Mouse (Mus musculus) MEL (cell line): ENCODE measurements around the gene Pick1.

Experiments used
- CHD2 ChIP-seq: IDR thresholded peaks from 2 replicates; pipeline ENCODE4 v1.6.1; 2011; ENCODE audit warnings: low read length, improper control_type of control experiment
- CTCF ChIP-seq, 3 experiments: IDR thresholded peaks in 2 of 3; conservative IDR thresholded peaks in 1 of 3; 2 replicates each; pipeline ENCODE4 v1.5.1; 2011 to 2012; ENCODE audit warnings: low read length in 3 of 3, low read depth in 2 of 3, mild to moderate bottlenecking in 2 of 3, improper control_type of control experiment in 1 of 3, inconsistent platforms in 1 of 3, mixed read lengths in 1 of 3, moderate library complexity in 1 of 3; ENCODE audit not compliant: control insufficient read depth in 1 of 3, insufficient read depth in 1 of 3, poor library complexity in 1 of 3, severe bottlenecking in 1 of 3
- EP300 ChIP-seq, 2 experiments: IDR thresholded peaks; 2 replicates each; pipeline ENCODE4 v1.6.1; 2011; ENCODE audit warnings: improper control_type of control experiment in 2 of 2, low read length in 2 of 2, low read depth in 1 of 2, mild to moderate bottlenecking in 1 of 2
- GABPA ChIP-seq: IDR thresholded peaks from 2 replicates; pipeline ENCODE4 v1.6.1; 2012; ENCODE audit warnings: low read depth, mild to moderate bottlenecking, inconsistent platforms, low read length, improper control_type of control experiment, moderate library complexity
- MAFK ChIP-seq: IDR thresholded peaks from 2 replicates; pipeline ENCODE4 v1.6.1; 2011; ENCODE audit warnings: low read depth, mild to moderate bottlenecking, low read length, improper control_type of control experiment, borderline replicate concordance
- MAX ChIP-seq: IDR thresholded peaks from 2 replicates; pipeline ENCODE4 v1.6.1; 2011; ENCODE audit warnings: low read length, improper control_type of control experiment
- MYC ChIP-seq: IDR thresholded peaks from 2 replicates; pipeline ENCODE4 v1.6.1; 2011; ENCODE audit warnings: low read depth, mild to moderate bottlenecking, low read length, improper control_type of control experiment, moderate library complexity
- POLR2A ChIP-seq, 2 experiments: IDR thresholded peaks; 2 replicates each; pipeline ENCODE4 v1.6.1; 2011 to 2012; ENCODE audit warnings: low read length in 2 of 2, mild to moderate bottlenecking in 2 of 2, control low read depth in 1 of 2, improper control_type of control experiment in 1 of 2, low read depth in 1 of 2, moderate library complexity in 1 of 2; ENCODE audit not compliant: control insufficient read depth in 1 of 2, insufficient read depth in 1 of 2, poor library complexity in 1 of 2
- RAD21 ChIP-seq: IDR thresholded peaks from 2 replicates; pipeline ENCODE4 v1.6.1; 2011; ENCODE audit warnings: mild to moderate bottlenecking, low read depth, low read length, improper control_type of control experiment
- TAL1 ChIP-seq: IDR thresholded peaks from 2 replicates; pipeline ENCODE4 v1.6.1; 2012; ENCODE audit warnings: mild to moderate bottlenecking, inconsistent platforms, low read length, moderate library complexity, mixed read lengths
- TCF12 ChIP-seq: IDR thresholded peaks from 2 replicates; pipeline ENCODE4 v1.6.1; 2014; ENCODE audit warnings: low read depth, mild to moderate bottlenecking, inconsistent platforms, low read length, improper control_type of control experiment, moderate library complexity
- ZKSCAN1 ChIP-seq: IDR thresholded peaks from 2 replicates; pipeline ENCODE4 v1.6.1; 2012; ENCODE audit warnings: low read depth, mild to moderate bottlenecking, inconsistent platforms, low read length, improper control_type of control experiment, moderate library complexity
- ZMIZ1 ChIP-seq: IDR thresholded peaks from 2 replicates; pipeline ENCODE4 v1.6.1; 2012; ENCODE audit warnings: low read depth, mild to moderate bottlenecking, inconsistent platforms, low read length, improper control_type of control experiment, moderate library complexity
- ZNF384 ChIP-seq: IDR thresholded peaks from 2 replicates; pipeline ENCODE4 v1.6.1; 2012; ENCODE audit warnings: low read depth, mild to moderate bottlenecking, inconsistent platforms, low read length, improper control_type of control experiment

GRCm38 (mm10) chr15:79280850-79281249, 51.9 kb downstream of the Pick1 start:
- TF ChIP-seq POLR2A (IDR thresholded peaks at IDR 0.05; ENCODE audit: control insufficient read depth in 1 of 2, insufficient read depth in 1 of 2, low read depth in 1 of 2, low read length in 2 of 2, poor library complexity in 1 of 2) (no peak), TCF12 (0 out of 2 replicates have a peak, but pooled peaks have one; percentile 4), TAL1 (no peak), MAX (no peak), ZNF384 (no peak), ZMIZ1 (no peak), MAFK (no peak), RAD21 (peak; percentile 68), EP300 (IDR thresholded peaks at IDR 0.05; ENCODE audit: low read depth in 1 of 2, low read length in 2 of 2) (no peak), CHD2 (no peak), CTCF (IDR thresholded peaks at IDR 0.05 in 2 of 3, conservative IDR thresholded peaks at IDR 0.05 in 1 of 3; ENCODE audit: control insufficient read depth in 1 of 3, insufficient read depth in 1 of 3, low read depth in 2 of 3, low read length in 3 of 3, poor library complexity in 1 of 3, severe bottlenecking in 1 of 3) (peak; percentile 25 to 65 (median 60); a peak in 5 of 6 replicates), MYC (no peak), ZKSCAN1 (no peak), GABPA (no peak)
